Comparison of ENCODE assay signal across 29 mouse cellular contexts in genomic region chr12:54444416-54444815, GRCm38 (mm10).
DNase-seq lines count a peak whose midpoint lies in the region; ATAC-seq and TF ChIP-seq lines count a peak whose summit lies in the region.
"Had no signal": no experiment of that assay in that cellular context is flagged by ENCODE, and none has a peak within 500 bp of the region (broad histone marks: within the 10 kb centered on the region; RNA-seq: fewer than 3 reads in every experiment).

No protein-coding gene starts in this region.

- H3K4me1 ChIP-seq in hindbrain, postnatal 0 days (ENCODE audit: insufficient read depth, low read length) = no peaks in the 10 kb centered on the region
- H3K4me1 ChIP-seq in hindbrain, embryonic 12.5 days = 0 out of 2 replicates have a peak, but pooled peaks cover 5% of the 10 kb centered on the region
- H3K4me1 ChIP-seq in kidney, embryonic 16.5 days (ENCODE audit: insufficient read depth, low read length) = peaks cover 30% of the 10 kb centered on the region

- no peaks in the 10 kb centered on the region for H3K27me3 ChIP-seq in hindbrain, postnatal 0 days (ENCODE audit: insufficient read depth, low read length)
- H3K27me3 ChIP-seq in hindbrain, embryonic 12.5 days = no peaks in the 10 kb centered on the region
- peaks cover 5% of the 10 kb centered on the region for H3K27me3 ChIP-seq in kidney, embryonic 16.5 days (ENCODE audit: insufficient read depth, low read length)
- H3K27me3 ChIP-seq: CH12.LX; embryonic facial prominence, embryonic 12.5 days; forebrain, embryonic 13.5 days; limb, embryonic 15.5 days; Patski had no signal

- TF ChIP-seq CTCF in hindbrain, postnatal 0 days (IDR thresholded peaks at IDR 0.05; ENCODE audit: low read depth) = no peak
- no peak for TF ChIP-seq CTCF in brain, embryonic 14.5 days (IDR thresholded peaks at IDR 0.05; ENCODE audit: borderline replicate concordance, extremely low read depth, insufficient read depth, insufficient read length)

- H3K4me2 ChIP-seq in hindbrain, postnatal 0 days (ENCODE audit: low read depth, low read length) = no peak overlapping the region
- H3K4me2 ChIP-seq in hindbrain, embryonic 12.5 days (replicated peaks) = no peak overlapping the region
- no peak overlapping the region for H3K4me2 ChIP-seq in kidney, embryonic 16.5 days (replicated peaks; ENCODE audit: low read depth, low read length)
- H3K4me2 ChIP-seq: embryonic facial prominence, embryonic 12.5 days; forebrain, embryonic 13.5 days; heart, embryonic 11.5 days; limb, embryonic 15.5 days; lung, embryonic 14.5 days had no signal

- no peak overlapping the region for H3K27ac ChIP-seq in hindbrain, postnatal 0 days
- no peak overlapping the region for H3K27ac ChIP-seq in hindbrain, embryonic 12.5 days
- peak overlapping the region; percentile 11; the same call in 1 of the 2 replicates for H3K27ac ChIP-seq in kidney, embryonic 16.5 days (ENCODE audit: low read length)
- H3K27ac ChIP-seq: embryonic facial prominence, embryonic 12.5 days; forebrain, embryonic 13.5 days; gastrocnemius, adult 2 months; liver, embryonic 14.5 days had no signal

- no peaks in the 10 kb centered on the region for H3K9me3 ChIP-seq in hindbrain, postnatal 0 days (ENCODE audit: low read length)
- no peaks in the 10 kb centered on the region for H3K9me3 ChIP-seq in hindbrain, embryonic 12.5 days (replicated peaks)
- no peaks in the 10 kb centered on the region for H3K9me3 ChIP-seq in kidney, embryonic 16.5 days (ENCODE audit: low read length)
- H3K9me3 ChIP-seq: embryonic facial prominence, embryonic 12.5 days; forebrain, embryonic 13.5 days; limb, embryonic 15.5 days had no signal

- H3K9ac ChIP-seq in hindbrain, postnatal 0 days (replicated peaks; ENCODE audit: low read length) = no peak overlapping the region
- no peak overlapping the region for H3K9ac ChIP-seq in hindbrain, embryonic 12.5 days
- H3K9ac ChIP-seq in kidney, embryonic 16.5 days (replicated peaks; ENCODE audit: low read length) = no peak overlapping the region
- H3K9ac ChIP-seq: embryonic facial prominence, embryonic 12.5 days; forebrain, embryonic 13.5 days; limb, embryonic 15.5 days; liver, embryonic 14.5 days; lung, embryonic 14.5 days had no signal

- 46% methylated on average over 4 of the region's 4 CpGs for WGBS in hindbrain, postnatal 0 days
- 54% methylated on average over 4 of the region's 4 CpGs for WGBS in hindbrain, embryonic 12.5 days
- WGBS in kidney, embryonic 16.5 days = 53% methylated on average over 4 of the region's 4 CpGs

- no peak overlapping the region for H3K4me3 ChIP-seq in hindbrain, postnatal 0 days (ENCODE audit: low read length)
- no peak overlapping the region for H3K4me3 ChIP-seq in hindbrain, embryonic 12.5 days
- no peak overlapping the region for H3K4me3 ChIP-seq in kidney, embryonic 16.5 days (ENCODE audit: low read length)
- H3K4me3 ChIP-seq: embryonic facial prominence, embryonic 12.5 days; erythroblast, embryonic 14.5 days; forebrain, embryonic 13.5 days; gastrocnemius, adult 2 months; limb, embryonic 15.5 days had no signal

- ATAC-seq in hindbrain, postnatal 0 days = no peak
- no peak for ATAC-seq in hindbrain, embryonic 12.5 days (ENCODE audit: low FRiP score)
- ATAC-seq in kidney, embryonic 16.5 days (ENCODE audit: low FRiP score, low TSS enrichment) = no peak
- ATAC-seq in hematopoietic stem cell, adult 5-6 weeks (replicated peaks in 1 of 2; ENCODE audit: insufficient read depth in 1 of 2, low FRiP score in 2 of 2, low TSS enrichment in 1 of 2, low read depth in 1 of 2, poor library complexity in 2 of 2, severe bottlenecking in 2 of 2) = peak; percentile 53 to 63; a peak in 3 of 4 replicates
- ATAC-seq: forebrain, embryonic 13.5 days; inflammation-experienced regulatory T-cells, adult 6 months; midbrain, embryonic 16.5 days; Patski had no signal

- no peaks in the 10 kb centered on the region for H3K36me3 ChIP-seq in hindbrain, postnatal 0 days (ENCODE audit: insufficient read depth, low read length)
- no peaks in the 10 kb centered on the region for H3K36me3 ChIP-seq in hindbrain, embryonic 12.5 days
- H3K36me3 ChIP-seq in kidney, embryonic 16.5 days (ENCODE audit: insufficient read depth, low read length) = no peaks in the 10 kb centered on the region
- H3K36me3 ChIP-seq: embryonic facial prominence, embryonic 12.5 days; G1E; limb, embryonic 15.5 days had no signal

- TF ChIP-seq POLR2A in brain, embryonic 14.5 days (IDR thresholded peaks at IDR 0.05; ENCODE audit: borderline replicate concordance, extremely low read depth, insufficient read depth, insufficient read length, poor library complexity, severe bottlenecking) = no peak

- DNase-seq in hindbrain, postnatal 0 days (ENCODE audit: low spot score) = peak; percentile 25
- DNase-seq in kidney, postnatal 36 days = no peak
- peak; percentile 56 for DNase-seq in brain, embryonic 14.5 days (ENCODE audit: low read depth)
- no peak for DNase-seq in thymus, adult 18-20 months
- DNase-seq: adrenal gland, postnatal 36 days; B cell, adult 2 months; cerebellum, adult 11 months; cerebellum, adult 9-11 months; gastrocnemius, adult 2 months; left cerebral cortex, postnatal 4 days; lung, embryonic 14.5 days; lung, postnatal 36 days; right cerebral cortex, postnatal 14 days; spleen, adult 18-20 months; thymus, postnatal 14 days had no signal

Comparison
In these comparisons a context has a peak if more than half of its experiments do, and no peak if none do; other contexts are left out.
1. ATAC-seq: peak in hematopoietic stem cell, adult 5-6 weeks (2 of 2); none in hindbrain, postnatal 0 days (single experiment), hindbrain, embryonic 12.5 days (single experiment) and kidney, embryonic 16.5 days (single experiment).
2. DNase-seq: peak in hindbrain, postnatal 0 days (single experiment) and brain, embryonic 14.5 days (single experiment); none in kidney, postnatal 36 days (0 of 2) and thymus, adult 18-20 months (0 of 2).